Mouse (Mus musculus) forebrain, embryonic 12.5 days (tissue): ENCODE results near the gene Spry1. TPM values are rescaled to one million over a fixed set of nuclear protein-coding genes. Genes with fewer than 3 reads are reported as not detected.
A peak's percentile ranks its signal among the peaks of the same experiment; 100 is the strongest.

Experiments used
- ATAC-seq: fragments of 200-750 bp; cut with Nextera tagmentation; 2 replicates; pipeline ENCODE4 v1.8.0; 2017; ENCODE audit warnings: moderate TSS enrichment; ENCODE audit not compliant: low FRiP score
- H3K27ac ChIP-seq: fragments of 300-500 bp; sonication (generic); 2 replicates; pipeline ENCODE4 v1.5.1; 2016; ENCODE audit warnings: mild to moderate bottlenecking
- H3K27me3 ChIP-seq: fragments of 300-500 bp; sonication (generic); 2 replicates; pipeline ENCODE4 v1.6.1; 2016; ENCODE audit warnings: mild to moderate bottlenecking
- H3K36me3 ChIP-seq: fragments of 300-500 bp; sonication (generic); replicated peaks from 2 replicates; pipeline ENCODE4 v1.6.1; 2016; ENCODE audit warnings: mild to moderate bottlenecking
- H3K4me1 ChIP-seq: fragments of 300-500 bp; sonication (generic); 2 replicates; pipeline ENCODE4 v1.6.1; 2016
- H3K4me2 ChIP-seq: fragments of 300-500 bp; sonication (generic); 2 replicates; pipeline ENCODE4 v1.6.1; 2016; ENCODE audit warnings: mild to moderate bottlenecking, moderate library complexity
- H3K4me3 ChIP-seq: fragments of 300-500 bp; sonication (generic); replicated peaks from 2 replicates; pipeline ENCODE4 v1.5.1; 2016; ENCODE audit warnings: mild to moderate bottlenecking
- H3K9ac ChIP-seq: fragments of 300-500 bp; sonication (generic); 2 replicates; pipeline ENCODE4 v1.6.1; 2016; ENCODE audit warnings: mild to moderate bottlenecking
- H3K9me3 ChIP-seq: fragments of 300-500 bp; sonication (generic); 2 replicates; pipeline ENCODE4 v1.6.1; 2016
- WGBS: fragments of 180-500 bp; shearing (Covaris S2); methylation state at CpG from one replicate; pipeline ENCODE4 v1.1.7; 2016; 5-methylcytosine and 5-hydroxymethylcytosine counted together
- polyA plus RNA-seq: library from polyadenylated mRNA; unstranded; fragments of >200 nt; fragmentation: Nextera tagmentation; extraction: Ambion mirVana; gene quantifications from 2 replicates; pipeline ENCODE4 v1.2.1, GENCODE M21; 2016

Gene Spry1
- polyA plus RNA-seq, 1 experiment from 2014 or later, result 13.7 TPM

- Histone ChIP-seq H3K27me3 (peaks cover 5% of the 10 kb centered on the region; the same call in 1 of the 2 replicates), H3K9me3 (no peaks in the 10 kb centered on the region), H3K9ac (no peak overlapping the region), H3K4me1 (peaks cover 25% of the 10 kb centered on the region), H3K36me3 (peaks cover 21% of the 10 kb centered on the region), H3K4me2 (peak overlapping the region; percentile 78; the same call in 1 of the 2 replicates), H3K27ac (no peak overlapping the region), H3K4me3 (0 out of 2 replicates have a peak overlapping the region, but pooled peaks have one; percentile 81)
- ATAC-seq, result no peak
- 89% methylated on average over 8 of the region's 8 CpGs for WGBS
Measured at GRCm38 (mm10) chr3:37643903-37644302, 4.2 kb downstream of the Spry1 start.

- no peaks in the 10 kb centered on the region for H3K9me3 ChIP-seq
- H3K9ac ChIP-seq, result no peak overlapping the region
- H3K4me3 ChIP-seq, result no peak overlapping the region
- peaks cover 21% of the 10 kb centered on the region for H3K36me3 ChIP-seq
- 0 out of 2 replicates have a peak overlapping the region, but pooled peaks have one; percentile 4 for H3K4me2 ChIP-seq
- H3K27me3 ChIP-seq, result peaks cover 5% of the 10 kb centered on the region; the same call in 1 of the 2 replicates
- WGBS, result 87% methylated on average over 6 of the region's 6 CpGs
- no peak for ATAC-seq
- H3K27ac ChIP-seq, result no peak overlapping the region
- peaks cover 25% of the 10 kb centered on the region for H3K4me1 ChIP-seq
Measured at GRCm38 (mm10) chr3:37645061-37645460, 5.3 kb downstream of the Spry1 start.

- Histone ChIP-seq H3K4me1 (peaks cover 23% of the 10 kb centered on the region), H3K4me2 (peak overlapping the region; percentile 2; the same call in 1 of the 2 replicates), H3K27ac (no peak overlapping the region), H3K4me3 (no peak overlapping the region), H3K36me3 (peaks cover 21% of the 10 kb centered on the region), H3K9ac (no peak overlapping the region), H3K9me3 (no peaks in the 10 kb centered on the region), H3K27me3 (peaks cover 5% of the 10 kb centered on the region; the same call in 1 of the 2 replicates)
- 93% methylated on average over 9 of the region's 9 CpGs for WGBS
- no peak for ATAC-seq
Measured at GRCm38 (mm10) chr3:37646221-37646620, 6.5 kb downstream of the Spry1 start.

GRCm38 (mm10) chr3:37647225-37647624, 7.5 kb downstream of the Spry1 start:
- no peak overlapping the region for H3K4me3 ChIP-seq
- H3K27ac ChIP-seq, result peak overlapping the region; percentile 26; the same call in 1 of the 2 replicates
- 78% methylated on average over 10 of the region's 10 CpGs for WGBS
- no peak for ATAC-seq
- no peaks in the 10 kb centered on the region for H3K9me3 ChIP-seq
- peaks cover 6% of the 10 kb centered on the region; the same call in 1 of the 2 replicates for H3K27me3 ChIP-seq
- no peak overlapping the region for H3K9ac ChIP-seq
- H3K4me2 ChIP-seq, result no peak overlapping the region
- H3K36me3 ChIP-seq, result peaks cover 21% of the 10 kb centered on the region
- H3K4me1 ChIP-seq, result peaks cover 16% of the 10 kb centered on the region

- H3K9ac ChIP-seq, result no peak overlapping the region
- no peak overlapping the region for H3K4me3 ChIP-seq
- H3K27ac ChIP-seq, result no peak overlapping the region
- no peak for ATAC-seq
- H3K4me2 ChIP-seq, result no peak overlapping the region
- H3K9me3 ChIP-seq, result no peaks in the 10 kb centered on the region
- H3K36me3 ChIP-seq, result peaks cover 13% of the 10 kb centered on the region
- WGBS, result 84% methylated on average over 13 of the region's 13 CpGs
- H3K27me3 ChIP-seq, result peaks cover 10% of the 10 kb centered on the region; the same call in 1 of the 2 replicates
- H3K4me1 ChIP-seq, result peaks cover 7% of the 10 kb centered on the region
Measured at GRCm38 (mm10) chr3:37648244-37648643, 8.5 kb downstream of the Spry1 start.

GRCm38 (mm10) chr3:37649281-37649680, 9.5 kb downstream of the Spry1 start:
- 81% methylated on average over 6 of the region's 6 CpGs for WGBS
- Histone ChIP-seq H3K36me3 (0 out of 2 replicates have a peak, but pooled peaks cover 5% of the 10 kb centered on the region), H3K9ac (no peak overlapping the region), H3K9me3 (no peaks in the 10 kb centered on the region), H3K4me2 (no peak overlapping the region), H3K4me1 (peaks cover 3% of the 10 kb centered on the region), H3K27me3 (peaks cover 14% of the 10 kb centered on the region; the same call in 1 of the 2 replicates), H3K4me3 (no peak overlapping the region), H3K27ac (no peak overlapping the region)
- ATAC-seq, result no peak

GRCm38 (mm10) chr3:37652537-37652936, 12.8 kb downstream of the Spry1 start:
- no peak overlapping the region for H3K9ac ChIP-seq
- no peak for ATAC-seq
- peaks cover 17% of the 10 kb centered on the region for H3K4me1 ChIP-seq
- H3K27ac ChIP-seq, result no peak overlapping the region
- peaks cover 32% of the 10 kb centered on the region for H3K27me3 ChIP-seq
- no peak overlapping the region for H3K4me3 ChIP-seq
- WGBS, result 88% methylated on average over 9 of the region's 9 CpGs
- no peaks in the 10 kb centered on the region for H3K36me3 ChIP-seq
- H3K4me2 ChIP-seq, result no peak overlapping the region
- no peaks in the 10 kb centered on the region for H3K9me3 ChIP-seq

- WGBS, result 14% methylated on average over 16 of the region's 16 CpGs
- Histone ChIP-seq H3K27me3 (peaks cover 36% of the 10 kb centered on the region), H3K4me2 (peak overlapping the region; percentile 34), H3K9me3 (no peaks in the 10 kb centered on the region), H3K27ac (no peak overlapping the region), H3K36me3 (no peaks in the 10 kb centered on the region), H3K4me1 (peaks cover 17% of the 10 kb centered on the region), H3K4me3 (peak overlapping the region; percentile 5), H3K9ac (no peak overlapping the region; the same call in 1 of the 2 replicates)
- ATAC-seq, result peak; percentile 57; the same call in 1 of the 2 replicates
Measured at GRCm38 (mm10) chr3:37653935-37654729, 14.4 kb downstream of the Spry1 start.

- Histone ChIP-seq H3K4me3 (peak overlapping the region; percentile 5; the same call in 1 of the 2 replicates), H3K4me1 (peaks cover 17% of the 10 kb centered on the region), H3K27ac (no peak overlapping the region), H3K9me3 (no peaks in the 10 kb centered on the region), H3K36me3 (no peaks in the 10 kb centered on the region), H3K4me2 (peak overlapping the region; percentile 34), H3K27me3 (peaks cover 36% of the 10 kb centered on the region), H3K9ac (no peak overlapping the region)
- 65% methylated on average over 6 of the region's 6 CpGs for WGBS
- no peak for ATAC-seq
Measured at GRCm38 (mm10) chr3:37654787-37655186, 15.0 kb downstream of the Spry1 start.

GRCm38 (mm10) chr3:37655933-37656633, 16.3 kb downstream of the Spry1 start:
- Histone ChIP-seq H3K36me3 (no peaks in the 10 kb centered on the region), H3K27me3 (peaks cover 36% of the 10 kb centered on the region), H3K4me3 (peak overlapping the region; percentile 26), H3K4me1 (peaks cover 17% of the 10 kb centered on the region), H3K9me3 (no peaks in the 10 kb centered on the region), H3K9ac (peak overlapping the region; percentile 21; the same call in 1 of the 2 replicates), H3K27ac (no peak overlapping the region), H3K4me2 (peak overlapping the region; percentile 47)
- 14% methylated on average over 20 of the region's 20 CpGs for WGBS
- ATAC-seq, result peak; percentile 33

GRCm38 (mm10) chr3:37657009-37657408, 17.3 kb downstream of the Spry1 start:
- no peak overlapping the region for H3K4me3 ChIP-seq
- peaks cover 17% of the 10 kb centered on the region for H3K4me1 ChIP-seq
- peaks cover 39% of the 10 kb centered on the region for H3K27me3 ChIP-seq
- H3K9ac ChIP-seq, result no peak overlapping the region
- H3K9me3 ChIP-seq, result no peaks in the 10 kb centered on the region
- H3K36me3 ChIP-seq, result no peaks in the 10 kb centered on the region
- no peak overlapping the region for H3K27ac ChIP-seq
- H3K4me2 ChIP-seq, result peak overlapping the region; percentile 47
- peak; percentile 63; the same call in 1 of the 2 replicates for ATAC-seq
- 0% methylated on average over 8 of the region's 8 CpGs for WGBS

GRCm38 (mm10) chr3:37658155-37658554, 18.4 kb downstream of the Spry1 start:
- Histone ChIP-seq H3K4me3 (no peak overlapping the region), H3K36me3 (no peaks in the 10 kb centered on the region), H3K9me3 (no peaks in the 10 kb centered on the region), H3K27ac (no peak overlapping the region), H3K4me1 (peaks cover 17% of the 10 kb centered on the region), H3K9ac (no peak overlapping the region), H3K27me3 (peaks cover 30% of the 10 kb centered on the region), H3K4me2 (no peak overlapping the region)
- ATAC-seq, result no peak
- 58% methylated on average over 5 of the region's 5 CpGs for WGBS
